Mouse (Mus musculus): ENCODE measurements around the gene Fam149b. TPM values are rescaled to one million over a fixed set of nuclear protein-coding genes. Genes with fewer than 3 reads are reported as not detected.
"Not testable (repeated sequence)": the region's sequence is repeated elsewhere in the genome, so short reads cannot be mapped to it uniquely, and the experiment has no call there.

Gene Fam149b
- 32.7 and 32.8 TPM in 2 replicates for polyA plus RNA-seq (2014; fragmentation: Nextera tagmentation; extraction: Ambion mirVana)

DNA sequence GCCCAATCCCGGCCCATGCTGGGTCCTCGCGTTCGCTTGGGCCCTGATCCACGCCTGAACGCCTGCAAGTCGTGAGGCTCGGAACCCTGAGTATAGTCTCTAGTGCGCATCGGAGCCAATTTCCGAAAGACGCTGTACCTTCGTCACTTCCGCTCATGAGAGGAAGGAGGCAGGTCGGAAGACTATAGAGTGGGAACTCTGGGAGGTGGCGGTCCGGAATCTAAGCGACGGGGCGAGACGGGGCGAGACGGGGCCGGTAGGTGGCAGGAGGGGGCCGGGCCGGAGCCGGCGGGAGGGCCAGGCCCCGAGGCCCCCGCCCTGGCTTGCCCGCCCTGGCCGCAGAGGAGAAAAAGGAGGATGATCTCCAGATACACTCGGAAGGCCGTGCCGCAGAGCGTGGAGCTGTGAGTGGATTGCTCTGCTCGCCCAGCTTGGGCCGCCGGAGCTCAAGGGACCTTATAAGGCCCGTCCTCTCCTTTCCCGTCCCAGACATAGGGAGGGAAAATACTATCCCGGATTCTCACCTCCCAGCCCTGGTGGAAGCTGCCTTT, at the start of gene Fam149b, which contains the start of gene Ecd:
Gene Fam149b (plus strand): TSS at position 172 of the 551 bp plus-strand sequence.
Gene Ecd (minus strand): TSS at position 131 of the 551 bp plus-strand sequence.
- H3K36me3 ChIP-seq (ENCODE audit: control insufficient read depth, insufficient read depth, low read length), result peaks cover 46% of the 10 kb centered on the region
- H3K4me1 ChIP-seq (ENCODE audit: control insufficient read depth, insufficient read depth, low read length), result peaks cover 10% of the 10 kb centered on the region
- H3K27me3 ChIP-seq (replicated peaks; ENCODE audit: control insufficient read depth, insufficient read depth, low read length), result no peaks in the 10 kb centered on the region
- peak within 1 kb of the TSS; percentile 68 for H3K4me2 ChIP-seq (ENCODE audit: low read depth, low read length)
- DNase-seq (ENCODE audit: low spot score) (peak; percentile 98), ATAC-seq (ENCODE audit: low read depth) (peak; percentile 98)
- peak within 1 kb of the TSS; percentile 95 for H3K9ac ChIP-seq (ENCODE audit: low read depth, low read length)
- no peaks in the 10 kb centered on the region for H3K9me3 ChIP-seq (ENCODE audit: control insufficient read depth, low read length)
- under 1% methylated on average over 29 of the region's 42 CpGs for WGBS
- H3K27ac ChIP-seq (replicated peaks; ENCODE audit: low read depth, low read length), result peak within 1 kb of the TSS; percentile 89
- peak within 1 kb of the TSS; percentile 69 for H3K4me3 ChIP-seq (ENCODE audit: low read depth, low read length)

DNA sequence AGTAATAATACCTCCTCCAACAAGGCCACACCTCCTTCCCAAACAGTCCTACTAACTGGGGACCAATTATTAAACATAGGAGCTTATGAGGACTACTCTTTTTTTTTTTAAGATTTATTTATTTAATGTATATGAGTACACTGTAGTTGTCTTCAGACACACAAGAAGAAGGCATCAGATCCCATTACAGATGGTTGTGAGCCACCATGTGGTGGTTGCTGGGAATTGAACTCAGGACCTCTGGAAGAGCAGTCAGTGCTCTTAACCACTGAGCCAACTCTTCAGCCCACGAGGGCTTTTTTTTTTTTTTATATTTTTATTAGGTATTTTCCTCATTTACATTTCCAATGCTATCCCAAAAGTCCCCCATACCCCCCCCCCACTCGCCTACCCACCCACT, 42.9 kb upstream of the Fam149b start:
- not testable (repeated sequence) for ATAC-seq (ENCODE audit: low read depth); H3K4me3 ChIP-seq (ENCODE audit: low read depth, low read length); H3K4me2 ChIP-seq (ENCODE audit: low read depth, low read length); H3K27me3 ChIP-seq (replicated peaks; ENCODE audit: control insufficient read depth, insufficient read depth, low read length); H3K9ac ChIP-seq (ENCODE audit: low read depth, low read length); H3K27ac ChIP-seq (replicated peaks; ENCODE audit: low read depth, low read length); DNase-seq (ENCODE audit: low spot score); H3K9me3 ChIP-seq (ENCODE audit: control insufficient read depth, low read length); H3K4me1 ChIP-seq (ENCODE audit: control insufficient read depth, insufficient read depth, low read length)
- peaks cover 34% of the 10 kb centered on the region for H3K36me3 ChIP-seq (ENCODE audit: control insufficient read depth, insufficient read depth, low read length)
- WGBS, result 73% methylated on average over 2 of the region's 2 CpGs

DNA sequence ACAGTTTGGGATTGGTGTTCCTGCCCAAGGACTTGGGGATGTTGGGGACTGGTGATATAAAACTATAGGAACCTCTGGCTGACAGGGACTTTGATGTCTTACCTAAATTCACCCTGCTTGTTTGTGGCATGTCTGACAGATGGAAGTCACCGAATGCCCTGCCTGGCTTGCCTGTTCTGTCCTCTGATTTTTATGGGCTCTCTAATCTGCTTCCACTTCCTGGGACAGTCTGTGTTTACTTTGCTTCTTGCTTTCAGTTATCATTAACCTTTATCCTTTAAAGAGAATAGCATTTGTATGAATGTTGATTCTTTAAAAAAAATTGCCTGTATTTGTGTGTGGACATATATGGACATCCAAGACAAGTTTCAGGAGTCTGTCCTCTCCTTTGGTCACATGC, 32.8 kb upstream of the Fam149b start:
- 85% methylated on average over 1 of the region's 1 CpGs for WGBS

DNA sequence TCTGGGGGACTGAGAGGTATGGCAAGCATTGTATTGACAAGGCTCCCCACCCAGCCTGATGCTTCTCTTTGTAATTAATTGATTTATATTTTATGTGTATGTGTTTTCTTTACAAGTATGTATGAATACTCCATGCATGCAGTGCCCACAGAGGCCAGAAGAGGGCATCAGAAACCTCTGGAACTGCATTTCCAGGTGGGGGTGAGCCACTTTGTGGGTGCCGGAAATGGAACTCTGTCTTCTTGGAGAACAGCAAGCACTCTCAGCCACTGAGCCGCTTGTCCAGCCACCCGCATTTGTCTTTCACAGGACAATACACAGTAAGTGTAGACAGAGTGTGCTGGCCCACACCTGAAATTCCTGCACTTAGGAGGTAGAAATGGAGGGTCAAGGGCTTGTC, 28.5 kb upstream of the Fam149b start:
- Histone ChIP-seq H3K9me3 (ENCODE audit: control insufficient read depth, low read length) (no peaks in the 10 kb centered on the region), H3K9ac (ENCODE audit: low read depth, low read length) (no peak overlapping the region), H3K4me1 (ENCODE audit: control insufficient read depth, insufficient read depth, low read length) (no peaks in the 10 kb centered on the region), H3K4me2 (ENCODE audit: low read depth, low read length) (no peak overlapping the region), H3K36me3 (ENCODE audit: control insufficient read depth, insufficient read depth, low read length) (peaks cover 61% of the 10 kb centered on the region), H3K27me3 (replicated peaks; ENCODE audit: control insufficient read depth, insufficient read depth, low read length) (no peaks in the 10 kb centered on the region), H3K4me3 (ENCODE audit: low read depth, low read length) (no peak overlapping the region), H3K27ac (replicated peaks; ENCODE audit: low read depth, low read length) (no peak overlapping the region)
- no peak for DNase-seq (ENCODE audit: low spot score)
- no peak for ATAC-seq (ENCODE audit: low read depth)
- WGBS, result 75% methylated on average over 3 of the region's 3 CpGs

More for the DNA sequence above, 32.8 kb upstream of the Fam149b start:
- Histone ChIP-seq H3K9ac (ENCODE audit: low read depth, low read length) (no peak overlapping the region), H3K4me3 (ENCODE audit: low read depth, low read length) (no peak overlapping the region), H3K36me3 (ENCODE audit: control insufficient read depth, insufficient read depth, low read length) (peaks cover 43% of the 10 kb centered on the region), H3K27ac (replicated peaks; ENCODE audit: low read depth, low read length) (no peak overlapping the region), H3K4me2 (ENCODE audit: low read depth, low read length) (no peak overlapping the region), H3K27me3 (replicated peaks; ENCODE audit: control insufficient read depth, insufficient read depth, low read length) (no peaks in the 10 kb centered on the region), H3K9me3 (ENCODE audit: control insufficient read depth, low read length) (no peaks in the 10 kb centered on the region), H3K4me1 (ENCODE audit: control insufficient read depth, insufficient read depth, low read length) (no peaks in the 10 kb centered on the region)
- DNase-seq (ENCODE audit: low spot score) (no peak), ATAC-seq (ENCODE audit: low read depth) (no peak)

DNA sequence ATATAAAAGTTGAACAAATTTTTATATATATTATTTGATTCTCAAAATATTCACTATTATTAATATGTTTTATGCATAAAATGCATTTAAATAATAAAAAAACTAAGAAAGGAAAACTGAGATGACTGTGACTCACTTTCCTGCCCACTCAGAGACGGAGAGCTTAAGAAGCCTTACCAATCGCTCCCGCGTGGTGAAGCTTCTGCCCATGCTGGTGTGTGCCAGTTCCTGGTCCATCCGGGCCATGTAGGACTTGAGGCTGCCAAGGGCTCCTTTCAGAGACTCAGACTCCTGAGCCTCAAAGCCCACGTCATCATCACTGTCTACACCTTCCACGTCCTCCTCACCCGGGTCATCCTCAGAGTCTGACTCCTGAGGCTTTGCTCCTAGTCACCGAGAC, 23.8 kb upstream of the Fam149b start:
- no peak overlapping the region for H3K4me2 ChIP-seq (ENCODE audit: low read depth, low read length)
- no peak overlapping the region for H3K4me3 ChIP-seq (ENCODE audit: low read depth, low read length)
- no peak overlapping the region for H3K27ac ChIP-seq (replicated peaks; ENCODE audit: low read depth, low read length)
- no peaks in the 10 kb centered on the region for H3K9me3 ChIP-seq (ENCODE audit: control insufficient read depth, low read length)
- H3K4me1 ChIP-seq (ENCODE audit: control insufficient read depth, insufficient read depth, low read length), result no peaks in the 10 kb centered on the region
- ATAC-seq (ENCODE audit: low read depth), result no peak
- peaks cover 87% of the 10 kb centered on the region for H3K36me3 ChIP-seq (ENCODE audit: control insufficient read depth, insufficient read depth, low read length)
- no peaks in the 10 kb centered on the region for H3K27me3 ChIP-seq (replicated peaks; ENCODE audit: control insufficient read depth, insufficient read depth, low read length)
- H3K9ac ChIP-seq (ENCODE audit: low read depth, low read length), result no peak overlapping the region
- no peak for DNase-seq (ENCODE audit: low spot score)
- 98% methylated on average over 9 of the region's 9 CpGs for WGBS

DNA sequence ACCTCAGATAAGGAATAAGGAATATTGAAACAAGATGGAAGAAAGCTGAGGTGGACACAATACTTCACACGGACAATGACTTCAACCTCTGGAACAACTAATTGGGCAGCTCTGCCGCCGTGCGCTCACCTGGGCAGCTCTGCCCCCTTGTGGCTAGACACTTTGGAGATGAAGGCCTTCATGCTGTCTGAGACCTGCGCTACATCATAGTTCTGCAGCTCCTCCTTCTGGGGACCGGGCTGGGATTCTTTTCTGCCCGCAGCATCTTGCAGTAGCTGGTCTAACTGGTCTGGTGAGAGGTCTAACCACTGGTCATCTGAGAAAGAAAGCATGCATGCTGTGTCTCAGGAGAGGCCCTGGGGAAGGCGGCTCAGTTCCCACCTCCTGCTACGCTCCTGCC, 19.5 kb upstream of the Fam149b start:
- ATAC-seq (ENCODE audit: low read depth) (peak; percentile 89; the same call in 1 of the 2 replicates), DNase-seq (ENCODE audit: low spot score) (peak; percentile 65)
- no peaks in the 10 kb centered on the region for H3K27me3 ChIP-seq (replicated peaks; ENCODE audit: control insufficient read depth, insufficient read depth, low read length)
- no peak overlapping the region for H3K4me2 ChIP-seq (ENCODE audit: low read depth, low read length)
- H3K9me3 ChIP-seq (ENCODE audit: control insufficient read depth, low read length), result no peaks in the 10 kb centered on the region
- no peak overlapping the region for H3K9ac ChIP-seq (ENCODE audit: low read depth, low read length)
- H3K4me1 ChIP-seq (ENCODE audit: control insufficient read depth, insufficient read depth, low read length), result no peaks in the 10 kb centered on the region
- no peak overlapping the region for H3K27ac ChIP-seq (replicated peaks; ENCODE audit: low read depth, low read length)
- peaks cover 91% of the 10 kb centered on the region for H3K36me3 ChIP-seq (ENCODE audit: control insufficient read depth, insufficient read depth, low read length)
- WGBS, result 67% methylated on average over 9 of the region's 9 CpGs
- no peak overlapping the region for H3K4me3 ChIP-seq (ENCODE audit: low read depth, low read length)

DNA sequence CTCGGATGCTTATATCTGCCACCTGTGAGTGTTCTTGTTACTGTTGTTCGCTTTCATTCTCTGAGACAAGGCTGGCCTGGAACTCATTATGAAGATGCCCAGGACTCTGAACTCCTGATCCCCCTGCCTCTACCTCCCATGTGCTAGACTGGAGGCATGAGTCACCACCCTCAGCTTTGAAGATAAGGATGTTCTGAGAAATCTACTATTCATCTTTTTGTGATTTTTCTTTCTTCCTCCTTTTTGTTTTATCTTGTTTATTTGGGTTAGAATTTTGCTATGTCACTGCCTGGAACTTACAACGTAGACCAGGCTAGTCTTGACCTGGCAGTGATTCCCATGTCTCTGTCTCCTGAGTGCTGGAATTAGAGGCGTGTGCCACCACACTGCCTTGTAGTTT, 16.6 kb upstream of the Fam149b start:
- DNase-seq (ENCODE audit: low spot score) (no peak), ATAC-seq (ENCODE audit: low read depth) (no peak)
- Histone ChIP-seq H3K4me3 (ENCODE audit: low read depth, low read length) (no peak overlapping the region), H3K9ac (ENCODE audit: low read depth, low read length) (no peak overlapping the region), H3K4me2 (ENCODE audit: low read depth, low read length) (no peak overlapping the region), H3K9me3 (ENCODE audit: control insufficient read depth, low read length) (no peaks in the 10 kb centered on the region), H3K36me3 (ENCODE audit: control insufficient read depth, insufficient read depth, low read length) (peaks cover 95% of the 10 kb centered on the region), H3K27ac (replicated peaks; ENCODE audit: low read depth, low read length) (no peak overlapping the region), H3K27me3 (replicated peaks; ENCODE audit: control insufficient read depth, insufficient read depth, low read length) (no peaks in the 10 kb centered on the region), H3K4me1 (ENCODE audit: control insufficient read depth, insufficient read depth, low read length) (no peaks in the 10 kb centered on the region)
- 93% methylated on average over 4 of the region's 4 CpGs for WGBS

DNA sequence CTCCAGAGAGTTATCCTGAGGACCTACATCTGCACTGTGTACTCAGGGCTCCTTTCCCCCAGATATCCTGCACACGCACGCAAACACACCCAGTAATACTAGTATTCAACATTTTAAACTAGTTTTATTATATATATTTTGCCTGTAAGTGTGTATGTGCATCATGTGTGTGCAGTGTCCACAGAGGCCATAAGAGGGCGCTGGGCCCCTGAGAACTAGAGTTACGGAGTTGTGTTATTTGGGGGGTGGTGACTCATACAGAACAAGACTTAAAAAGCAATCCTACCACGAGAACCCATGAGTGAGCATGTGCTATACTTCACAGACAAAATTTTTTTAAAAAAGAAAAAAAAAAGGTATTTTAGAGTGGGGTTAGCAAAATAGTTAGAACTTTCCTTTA, 8.5 kb upstream of the Fam149b start:
- Histone ChIP-seq H3K36me3 (ENCODE audit: control insufficient read depth, insufficient read depth, low read length) (peaks cover 81% of the 10 kb centered on the region), H3K9me3 (ENCODE audit: control insufficient read depth, low read length) (no peaks in the 10 kb centered on the region), H3K27ac (replicated peaks; ENCODE audit: low read depth, low read length) (no peak overlapping the region), H3K4me3 (ENCODE audit: low read depth, low read length) (no peak overlapping the region), H3K4me1 (ENCODE audit: control insufficient read depth, insufficient read depth, low read length) (no peaks in the 10 kb centered on the region), H3K9ac (ENCODE audit: low read depth, low read length) (no peak overlapping the region), H3K27me3 (replicated peaks; ENCODE audit: control insufficient read depth, insufficient read depth, low read length) (no peaks in the 10 kb centered on the region), H3K4me2 (ENCODE audit: low read depth, low read length) (no peak overlapping the region)
- WGBS, result 96% methylated on average over 5 of the region's 5 CpGs
- no peak for DNase-seq (ENCODE audit: low spot score)
- no peak for ATAC-seq (ENCODE audit: low read depth)

DNA sequence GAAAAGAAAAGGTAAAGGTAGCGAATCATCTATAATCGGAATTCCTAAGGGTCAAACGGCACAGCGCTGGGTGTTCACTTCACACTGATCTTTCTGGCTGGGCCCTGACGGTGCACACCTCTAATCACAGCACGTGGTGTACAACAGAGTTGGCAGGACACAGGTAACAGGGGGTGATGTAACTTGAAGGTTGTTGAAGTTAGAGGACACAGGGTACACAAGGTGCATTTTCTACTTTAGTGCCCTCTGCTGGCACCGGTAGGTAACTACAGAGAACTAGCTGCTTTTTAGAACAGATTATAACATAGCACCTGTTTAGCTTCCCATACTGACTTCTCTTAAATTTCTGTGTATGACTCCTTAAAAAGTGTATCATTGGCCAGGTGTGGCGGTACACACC, 7.8 kb upstream of the Fam149b start:
- H3K4me3 ChIP-seq (ENCODE audit: low read depth, low read length), result no peak overlapping the region
- H3K36me3 ChIP-seq (ENCODE audit: control insufficient read depth, insufficient read depth, low read length), result peaks cover 79% of the 10 kb centered on the region
- no peaks in the 10 kb centered on the region for H3K9me3 ChIP-seq (ENCODE audit: control insufficient read depth, low read length)
- no peak overlapping the region for H3K4me2 ChIP-seq (ENCODE audit: low read depth, low read length)
- no peak for ATAC-seq (ENCODE audit: low read depth)
- no peaks in the 10 kb centered on the region for H3K4me1 ChIP-seq (ENCODE audit: control insufficient read depth, insufficient read depth, low read length)
- 83% methylated on average over 8 of the region's 8 CpGs for WGBS
- H3K27ac ChIP-seq (replicated peaks; ENCODE audit: low read depth, low read length), result no peak overlapping the region
- DNase-seq (ENCODE audit: low spot score), result no peak
- H3K9ac ChIP-seq (ENCODE audit: low read depth, low read length), result no peak overlapping the region
- no peaks in the 10 kb centered on the region for H3K27me3 ChIP-seq (replicated peaks; ENCODE audit: control insufficient read depth, insufficient read depth, low read length)
